Mouse (Mus musculus): Measurements from ENCODE around the gene Xlr3a.

DNA sequence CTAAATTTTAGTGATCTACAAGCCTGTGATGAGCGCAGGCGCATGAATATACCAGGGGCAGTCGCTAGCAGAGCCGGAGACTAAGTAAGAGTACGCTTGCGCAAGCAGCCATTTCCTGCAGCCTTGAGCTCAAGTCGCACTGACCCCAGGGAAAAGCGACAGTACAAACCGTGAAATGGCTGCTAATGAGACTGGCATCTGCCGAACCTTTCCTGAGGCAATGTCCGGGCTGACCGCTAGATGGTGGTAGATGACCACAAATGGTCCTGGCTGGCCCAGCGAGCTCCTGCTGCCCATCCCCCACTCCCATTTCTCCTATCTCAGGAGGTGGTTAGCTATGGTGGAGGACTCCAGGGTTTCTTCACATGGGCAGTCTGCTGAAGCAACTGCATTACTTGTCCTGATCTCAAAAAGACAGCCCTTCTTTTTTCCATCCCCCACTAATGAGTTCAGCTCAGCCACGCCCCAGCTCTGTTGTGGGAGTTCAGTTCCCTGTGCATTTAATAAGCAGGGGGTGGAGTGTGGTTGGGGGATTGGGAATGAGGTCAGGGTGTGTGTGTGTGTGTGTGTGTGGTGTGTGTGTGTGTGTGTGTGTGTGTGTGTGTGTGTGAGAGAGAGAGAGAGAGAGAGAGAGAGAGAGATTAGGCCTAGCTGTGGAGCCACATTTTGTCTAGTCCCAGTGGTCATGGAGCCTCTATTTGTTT is 42.9 kb downstream of the Xlr3a start:
- peak; percentile 39 for TF ChIP-seq CTCF (IDR thresholded peaks at IDR 0.05; ENCODE audit: low read depth, low read length)
- no peak for TF ChIP-seq GATA1 (IDR thresholded peaks at IDR 0.05; ENCODE audit: borderline replicate concordance, low read length)
- no peak for TF ChIP-seq TAL1 (conservative IDR thresholded peaks at IDR 0.05; ENCODE audit: low read depth, low read length)
- TF ChIP-seq GATA2 (IDR thresholded peaks at IDR 0.05; ENCODE audit: borderline replicate concordance, low read depth, low read length), result no peak

Data from G1E (cell line).